Mouse (Mus musculus): ENCODE measurements around the gene Lrcol1.

Lrcol1 gene

DNA sequence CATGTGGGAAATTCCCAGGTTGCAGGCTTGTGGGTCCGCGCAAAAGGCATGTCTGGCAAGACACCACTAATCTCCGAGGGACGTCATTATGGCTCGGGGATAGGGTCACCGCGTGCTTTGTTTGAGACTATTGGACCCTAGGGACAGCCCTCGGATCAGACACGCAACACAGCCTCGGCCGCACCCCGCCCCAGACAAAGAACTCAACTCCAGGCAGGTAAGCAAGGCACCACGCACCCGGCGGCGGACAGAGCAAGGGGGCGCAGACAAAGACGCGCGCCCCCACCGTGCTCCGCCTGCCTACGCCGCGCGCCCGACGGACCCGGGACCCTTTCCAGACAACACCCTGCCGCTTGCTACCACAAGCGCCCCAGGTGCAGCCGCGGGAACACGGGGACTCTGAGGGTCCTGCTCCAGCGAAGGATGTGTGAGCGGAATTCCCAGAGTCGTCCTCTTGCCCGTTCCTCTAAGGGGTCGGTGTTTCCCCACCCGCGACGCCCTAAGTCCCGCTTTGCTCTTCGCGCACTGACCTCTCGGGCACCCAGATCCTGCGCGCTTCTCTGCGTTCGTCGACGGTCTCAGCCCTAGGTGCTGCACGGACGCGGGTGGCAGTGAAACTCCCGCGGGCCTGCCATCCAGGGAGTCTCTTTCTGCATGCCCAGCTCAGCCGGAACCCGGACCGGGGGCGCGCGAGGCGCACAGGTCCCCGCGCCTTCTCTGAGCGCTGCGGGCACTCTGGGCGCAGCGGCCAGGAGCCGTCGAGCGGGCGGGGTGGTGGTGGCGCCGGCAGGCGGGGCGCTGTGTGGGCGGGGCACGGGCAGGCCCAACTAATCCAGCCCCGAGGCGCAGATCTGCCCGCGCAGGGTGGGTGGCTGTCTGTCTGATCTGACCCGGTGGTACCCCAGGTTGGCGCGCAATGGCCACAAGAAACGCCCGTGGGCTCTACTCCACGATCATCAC lies 42.1 kb downstream of the Lrcol1 start:
- peak; percentile 73 for DNase-seq (ENCODE audit: low read depth, low spot score)

DNA sequence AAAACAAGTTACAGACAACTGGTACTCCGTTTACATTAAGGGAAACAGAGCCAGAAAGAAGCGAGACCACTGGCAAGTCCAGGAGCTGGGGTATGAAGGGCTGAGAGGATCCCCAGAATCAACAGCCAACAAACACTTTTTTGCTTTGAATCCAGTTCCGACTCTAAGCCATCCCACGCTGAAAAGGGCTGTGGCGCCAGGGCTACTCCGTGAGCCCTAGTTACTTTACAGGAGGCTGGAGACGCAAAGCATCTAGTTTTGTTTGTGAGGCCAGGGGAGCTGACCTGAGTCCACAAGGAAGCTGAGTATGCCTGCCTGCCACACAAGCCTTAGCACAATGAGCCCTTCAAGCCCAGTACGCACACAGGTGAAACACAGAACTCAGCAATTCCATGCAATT lies 42.8 kb downstream of the Lrcol1 start:
- DNase-seq (ENCODE audit: low read depth, low spot score) = no peak

DNA sequence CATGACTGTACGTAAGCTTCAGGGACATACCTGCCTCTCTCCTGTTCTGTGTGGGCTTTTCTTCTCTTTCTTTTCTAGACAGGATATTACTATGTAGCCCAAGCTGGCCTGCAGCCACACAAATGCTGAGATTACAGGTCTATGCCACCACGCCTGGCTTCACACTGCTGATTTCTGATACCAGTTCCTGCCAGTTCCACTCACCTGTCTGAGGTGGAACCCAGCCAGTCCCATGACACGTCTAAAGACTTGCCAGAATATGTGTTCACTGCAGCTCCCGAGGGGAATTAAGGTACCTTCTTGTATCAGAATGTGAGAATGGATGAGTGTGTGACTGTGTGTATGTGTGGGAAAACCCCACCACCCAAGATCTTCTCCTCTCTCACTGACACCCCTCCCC lies 46.1 kb downstream of the Lrcol1 start:
- DNase-seq (ENCODE audit: low read depth, low spot score) = peak; percentile 79

DNA sequence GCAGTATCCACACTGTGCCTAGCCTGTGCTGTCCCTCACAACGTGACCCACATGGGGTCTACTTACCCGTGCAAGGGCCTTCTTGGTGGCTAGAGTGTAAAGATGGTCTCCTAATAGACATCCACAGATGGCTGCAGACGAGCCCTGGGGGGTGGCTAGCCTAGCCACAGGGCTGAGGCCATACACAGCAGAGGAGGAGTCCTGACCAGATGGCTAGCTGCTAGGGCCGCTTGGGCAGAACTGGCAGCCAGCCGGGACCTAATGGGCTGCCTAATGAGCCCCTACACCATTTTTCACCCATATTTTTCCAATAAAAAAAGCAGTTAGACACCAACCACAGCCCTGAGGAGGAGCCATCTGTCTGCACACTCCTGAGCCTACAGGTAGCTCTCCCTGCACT lies 48.2 kb downstream of the Lrcol1 start:
- DNase-seq (ENCODE audit: low read depth, low spot score) = peak; percentile 84

DNA sequence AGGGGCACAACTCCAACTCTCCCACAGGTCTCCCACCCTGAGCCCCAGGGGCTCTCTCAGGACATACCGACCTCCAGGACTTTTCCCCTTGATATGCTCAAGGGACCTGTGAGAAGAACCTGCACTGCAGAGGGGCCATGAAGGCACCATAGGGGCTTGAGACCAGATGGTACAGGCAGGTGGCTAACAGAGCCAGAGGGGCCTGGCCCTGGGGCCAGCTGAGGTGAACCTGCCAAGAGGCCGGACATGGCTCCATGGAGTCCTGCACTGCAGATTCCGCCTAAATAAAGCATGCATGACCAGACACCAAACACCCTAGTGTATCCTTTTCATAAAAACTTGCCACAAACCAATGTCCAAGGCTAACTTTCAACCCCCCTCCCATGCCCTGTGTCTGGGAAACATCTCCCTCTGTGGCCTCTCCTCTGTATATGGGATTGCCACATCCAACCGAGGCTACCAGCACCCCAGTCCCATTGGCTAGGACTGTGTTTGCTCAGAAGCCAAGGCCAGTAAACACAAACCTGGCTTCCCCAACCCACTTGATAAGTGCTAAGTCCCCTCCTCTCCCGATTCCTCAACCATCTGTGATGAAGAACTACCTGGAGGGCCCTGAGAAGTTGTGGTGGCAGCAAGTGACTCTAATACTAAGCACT lies 50.6 kb downstream of the Lrcol1 start:
- DNase-seq (ENCODE audit: low read depth, low spot score) = peak; percentile 85

DNA sequence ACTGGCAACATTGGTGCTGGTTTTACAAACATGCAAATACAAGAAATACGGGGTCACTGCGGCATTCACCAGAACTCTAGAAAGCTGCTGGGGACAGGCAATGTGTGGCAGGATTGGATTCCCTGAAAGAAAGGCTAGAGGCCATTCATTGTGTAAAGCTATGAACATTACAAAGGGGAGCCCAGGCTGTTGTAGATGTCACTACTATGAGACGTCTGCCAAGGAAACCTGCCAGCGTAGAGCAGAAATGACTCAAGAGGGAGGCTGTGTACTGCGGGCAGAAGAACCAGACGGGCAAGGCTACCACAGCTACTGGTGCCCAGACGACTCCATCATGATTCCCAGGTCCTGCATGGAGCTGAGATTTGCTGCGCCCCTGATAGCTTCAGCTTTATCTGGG lies 56.6 kb downstream of the Lrcol1 start:
- DNase-seq (ENCODE audit: low read depth, low spot score) = peak; percentile 71

DNA sequence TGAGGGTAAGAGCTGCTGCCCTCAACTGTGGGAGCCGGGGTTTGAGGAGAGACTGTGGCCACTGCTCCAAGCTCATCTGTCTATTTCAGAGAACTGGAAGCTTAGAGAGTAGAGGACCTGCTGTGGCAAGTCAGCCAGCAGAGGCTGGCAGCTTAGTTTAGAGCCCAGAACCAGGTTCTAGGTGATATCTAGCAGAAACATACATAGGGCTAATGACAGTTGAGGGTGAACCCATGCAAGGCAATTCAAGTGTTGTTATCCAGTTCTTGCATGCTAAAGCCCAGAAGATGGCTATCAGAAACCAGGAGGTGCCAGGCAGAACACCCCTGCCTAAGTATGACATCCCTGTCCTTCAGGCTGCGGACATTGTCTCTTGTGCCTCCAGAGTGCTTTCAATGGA lies 58.0 kb downstream of the Lrcol1 start:
- DNase-seq (ENCODE audit: low read depth, low spot score) = no peak

DNA sequence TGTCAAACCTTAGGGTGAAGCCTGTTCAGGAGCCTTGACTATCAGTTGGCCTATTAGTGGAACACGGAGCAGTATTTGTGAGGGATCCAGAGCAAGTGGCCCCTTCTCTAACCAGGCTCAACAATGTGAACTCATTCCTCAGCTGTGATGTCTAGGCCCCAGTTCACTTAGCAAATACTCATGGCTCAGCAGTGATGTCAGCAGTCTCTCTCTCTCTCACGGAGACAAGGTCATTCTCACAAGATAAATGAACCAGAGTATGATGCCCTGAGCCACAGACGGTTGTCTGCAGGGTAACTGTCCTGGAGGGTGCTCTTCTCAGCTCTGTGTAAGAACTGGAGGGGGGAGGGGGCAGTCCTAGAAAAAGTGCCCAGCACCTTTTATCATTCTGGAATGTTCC lies 59.4 kb downstream of the Lrcol1 start:
- no peak for DNase-seq (ENCODE audit: low read depth, low spot score)

All from brain, adult 2 months (tissue).